Mouse (Mus musculus) adrenal gland, postnatal 36 days (tissue): ENCODE measurements at regions not wholly inside any gene's neighbourhood (a gene's known extent, or its start where the extent isn't known, plus 50 kb on each side); places are given as distances from the start of the nearest gene placed in this dataset.

ENCODE experiments used
- DNase-seq, 2 experiments: peaks; one replicate each; pipeline ENCODE4 v3.0.0; 2021; ENCODE audit warnings: mixed read lengths in 1 of 2

DNA sequence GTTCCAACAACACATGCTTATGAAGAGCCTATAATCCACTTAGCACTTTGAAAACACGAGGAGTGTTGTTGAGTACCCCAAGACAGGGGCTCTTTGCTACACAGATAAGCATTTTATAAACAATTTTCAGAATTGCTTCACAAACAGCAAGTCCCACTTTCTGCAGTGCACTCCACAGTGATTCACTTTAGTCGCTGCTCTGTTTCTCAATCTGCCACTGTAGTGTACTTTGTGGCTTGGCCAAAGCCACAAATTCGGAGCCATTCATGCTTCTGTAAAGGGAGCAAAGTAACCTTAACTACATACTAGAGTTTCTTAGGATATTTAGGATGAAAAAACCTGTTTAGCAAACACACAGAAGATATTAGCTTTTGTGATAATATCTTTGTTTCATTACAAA is 1226.5 kb upstream of the Luzp2 start:
- DNase-seq = peak; percentile 9 to 11
